Mouse (Mus musculus) gastrocnemius, postnatal 4 days (tissue): Measurements from ENCODE around the gene Stpg1. TPM values are rescaled to one million over a fixed set of nuclear protein-coding genes. Genes with fewer than 3 reads are reported as not detected.

Source experiments
- DNase-seq, 2 experiments: peaks; one replicate each; pipeline ENCODE4 v3.0.0; 2021 to 2022; ENCODE audit warnings: low spot score in 2 of 2, mixed read lengths in 2 of 2
- long read RNA-seq, 2 experiments: library from polyadenylated mRNA; stranded (forward); transcript quantifications; one replicate each; pipeline ENCODE4 v2.0.0; 2021
- total RNA-seq, 2 experiments: library from RNA; stranded (reverse); gene quantifications; 2 replicates each; pipeline ENCODE4 v1.2.3; 2021

Stpg1 gene
- not detected for total RNA-seq
- long read RNA-seq, experiment 1: 0 reads
- long read RNA-seq, experiment 2: 0 reads

DNA sequence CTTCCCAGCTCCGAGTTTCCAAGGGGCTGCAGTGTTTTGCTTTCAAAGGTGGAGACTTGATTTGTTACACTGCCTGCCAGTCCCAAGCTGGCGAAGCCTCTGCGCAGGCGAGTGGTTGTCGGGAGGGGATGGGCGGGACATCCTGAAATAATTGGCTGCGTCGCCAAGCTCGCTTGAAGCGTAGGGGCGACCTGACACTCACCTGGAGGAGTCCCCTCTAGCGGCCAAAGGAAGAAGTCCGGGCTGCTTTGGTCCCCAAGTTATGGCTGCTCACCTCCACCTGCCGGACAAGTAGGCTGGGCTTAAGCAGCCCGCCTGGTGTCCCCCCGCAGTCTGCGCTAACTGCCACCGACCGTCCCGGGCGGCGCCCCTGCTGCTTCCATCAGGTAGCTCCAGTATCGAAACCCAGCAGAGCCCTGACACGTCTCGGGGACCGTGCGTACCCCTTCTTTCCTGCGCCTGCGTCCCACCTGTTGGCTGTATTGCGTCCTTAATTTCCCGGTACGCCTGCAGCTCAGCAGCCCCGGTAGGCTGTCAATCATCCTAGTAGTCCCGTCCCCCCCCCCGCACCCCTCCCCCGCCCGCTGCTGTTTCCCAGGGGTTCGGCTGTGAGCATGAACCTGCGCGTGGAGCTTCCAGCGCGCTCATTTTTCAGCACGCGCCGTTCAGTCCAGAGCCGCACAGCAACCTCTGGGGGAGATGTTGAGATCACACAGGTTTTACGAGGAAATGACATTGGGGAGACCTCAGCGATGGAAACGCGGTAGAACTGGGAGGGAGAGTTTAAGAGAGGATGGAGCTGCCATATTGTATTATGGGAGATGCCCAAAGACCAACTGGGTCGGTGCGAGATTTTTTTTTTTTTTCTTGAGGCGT lies at the start of gene Stpg1, which contains the start of gene Nipal3:
Gene Stpg1, plus strand, starts transcription at position 270 of the 876 bp plus-strand sequence.
Gene Nipal3, minus strand, starts transcription at position 518 of the 876 bp plus-strand sequence.
- DNase-seq: peak; percentile 43 to 79

DNA sequence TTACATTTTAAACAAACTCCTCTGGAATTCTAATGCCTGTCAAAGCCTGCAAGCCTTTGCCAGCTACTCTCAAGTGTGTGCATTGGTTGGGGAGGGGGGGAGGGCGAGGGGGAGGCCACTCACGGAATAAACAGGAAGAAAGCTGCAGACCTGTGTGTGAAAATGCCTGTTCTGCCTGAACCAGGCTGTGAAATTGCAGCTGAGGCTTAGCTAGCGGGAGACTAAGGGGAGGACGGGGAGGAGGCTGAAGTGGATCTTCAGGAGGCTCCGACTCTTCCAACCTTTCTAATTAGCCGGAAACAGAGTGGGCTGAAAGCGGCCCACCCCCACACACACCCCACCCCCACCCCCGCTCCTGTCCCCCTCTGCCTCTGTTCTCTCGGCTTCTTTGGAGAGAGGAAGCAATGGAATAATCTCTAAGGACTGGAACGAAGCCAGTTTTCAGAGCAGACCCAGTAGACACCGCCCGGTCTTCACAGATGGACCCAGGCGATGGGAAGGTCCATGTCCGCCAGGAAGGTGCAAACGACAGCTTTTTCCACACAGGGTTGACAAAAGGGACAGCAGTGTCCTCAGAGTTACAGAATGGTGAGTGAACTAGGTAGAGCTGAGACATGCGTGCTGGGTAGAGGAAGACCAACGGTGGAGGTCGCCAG lies 43.1 kb upstream of the Stpg1 start:
- no peak for DNase-seq

DNA sequence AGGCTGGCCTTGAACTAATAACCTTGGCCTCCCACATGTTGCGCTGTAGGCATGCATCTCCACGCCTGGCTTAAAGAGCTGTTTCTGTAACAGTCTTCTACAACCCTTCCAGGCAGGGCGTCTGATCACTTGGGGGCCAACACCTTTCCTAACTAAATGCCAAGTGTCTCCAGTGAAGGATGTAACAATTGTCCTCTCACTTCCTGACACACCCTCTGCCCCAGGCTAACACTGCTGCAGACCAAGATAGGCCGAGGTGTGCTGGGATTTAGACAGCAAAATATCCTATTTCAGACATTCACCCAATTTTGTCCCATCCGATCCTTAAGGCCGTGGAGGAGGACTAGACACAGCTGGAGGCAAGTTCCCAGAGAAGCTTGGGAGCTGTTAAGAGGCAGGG lies 41.4 kb upstream of the Stpg1 start:
- no peak for DNase-seq

DNA sequence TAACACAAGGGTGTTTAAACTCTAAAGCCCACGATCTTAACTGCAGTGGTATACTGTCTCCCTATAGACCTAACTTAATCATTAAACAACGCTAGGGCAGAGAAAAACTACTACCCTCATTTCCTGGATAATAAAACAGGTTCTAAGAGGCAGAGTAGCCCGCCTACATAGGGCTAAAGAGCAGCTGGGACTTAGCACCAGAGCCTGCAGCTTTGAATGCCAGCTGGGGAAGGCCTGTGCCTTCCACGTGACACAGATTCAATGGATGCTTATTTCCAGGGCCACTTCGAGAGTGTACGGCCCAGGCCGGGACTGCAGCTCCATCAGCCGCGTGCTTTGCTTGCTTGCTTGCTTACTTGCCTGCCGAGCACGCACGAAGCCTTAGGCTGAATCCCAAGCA lies 41.0 kb upstream of the Stpg1 start:
- no peak for DNase-seq

DNA sequence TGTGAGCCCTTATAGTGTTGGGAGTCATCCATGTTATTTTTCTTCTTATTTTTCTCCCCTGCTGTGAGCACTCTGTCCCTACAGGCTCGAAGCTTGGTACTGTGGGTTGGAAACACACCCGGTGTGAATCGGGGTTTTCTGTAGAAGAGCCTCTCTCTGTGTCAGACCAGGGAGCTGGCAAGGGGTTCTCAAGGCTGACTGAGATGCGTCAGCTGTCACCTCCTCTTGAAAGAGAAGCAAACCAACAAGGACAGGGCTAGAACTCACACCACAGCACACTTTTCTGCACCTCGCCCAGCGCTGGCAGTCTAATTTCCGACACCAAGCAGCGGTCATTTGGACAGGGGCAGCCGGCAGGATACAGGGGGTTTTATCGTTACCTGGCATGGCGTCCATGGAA lies 31.2 kb upstream of the Stpg1 start:
- no peak for DNase-seq

DNA sequence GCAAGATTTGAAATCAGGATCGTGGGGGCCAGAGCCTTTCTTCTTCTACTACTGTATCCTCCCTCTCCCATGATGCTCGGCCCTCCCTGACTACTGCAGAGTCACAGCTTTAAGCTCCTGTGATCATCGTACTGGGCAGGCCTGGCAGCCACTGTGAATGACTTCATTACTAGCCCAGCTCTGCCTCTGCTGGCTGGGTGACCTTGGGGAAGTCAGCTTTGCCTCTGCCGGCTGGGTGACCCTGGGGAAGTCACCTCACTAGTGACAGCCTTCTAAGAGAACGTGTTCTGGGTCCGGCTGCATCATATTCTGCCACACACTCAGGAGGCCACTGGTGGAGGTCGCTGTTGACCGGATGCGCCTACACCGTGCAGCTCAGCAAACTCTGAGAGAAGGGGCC lies 16.7 kb upstream of the Stpg1 start:
- no peak for DNase-seq

DNA sequence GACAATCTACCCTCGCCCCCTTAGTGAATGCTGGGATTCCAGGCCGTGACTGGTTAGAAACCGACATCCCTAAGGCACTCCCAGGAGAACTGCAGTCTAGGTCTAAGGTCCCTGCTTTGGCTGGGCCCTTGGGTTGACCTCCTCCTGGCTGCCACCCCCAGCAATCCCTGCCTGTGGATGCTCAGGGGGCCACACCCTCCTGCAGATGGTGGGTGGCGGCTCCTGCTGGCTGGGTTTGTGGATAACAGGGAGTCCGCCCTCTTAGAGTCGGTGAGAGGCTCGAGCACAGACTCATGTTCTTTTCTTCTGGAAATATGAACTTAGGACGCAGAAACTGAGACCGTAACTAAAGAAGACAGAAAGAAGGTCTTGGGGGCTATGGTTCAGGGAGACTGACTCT lies 14.2 kb upstream of the Stpg1 start:
- DNase-seq: no peak

DNA sequence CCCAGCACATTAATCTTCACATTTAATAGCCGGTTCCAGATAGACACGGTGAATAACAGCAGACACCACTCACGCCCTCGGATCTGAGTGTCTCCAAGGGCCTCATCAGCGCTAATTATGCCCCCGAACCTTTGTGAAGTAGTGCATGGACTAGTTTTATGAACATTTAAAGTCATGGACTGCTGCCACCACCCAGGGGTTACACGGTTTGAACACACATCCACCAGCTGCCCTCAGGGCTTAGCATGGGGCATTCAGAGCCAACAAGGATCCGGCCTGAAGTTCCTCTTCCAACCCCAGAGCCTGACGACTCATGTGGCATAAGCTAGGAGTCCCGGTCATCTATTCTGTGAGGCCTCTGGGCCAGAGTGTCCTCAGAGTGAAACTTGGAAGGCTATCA lies 9.5 kb upstream of the Stpg1 start:
- no peak for DNase-seq

DNA sequence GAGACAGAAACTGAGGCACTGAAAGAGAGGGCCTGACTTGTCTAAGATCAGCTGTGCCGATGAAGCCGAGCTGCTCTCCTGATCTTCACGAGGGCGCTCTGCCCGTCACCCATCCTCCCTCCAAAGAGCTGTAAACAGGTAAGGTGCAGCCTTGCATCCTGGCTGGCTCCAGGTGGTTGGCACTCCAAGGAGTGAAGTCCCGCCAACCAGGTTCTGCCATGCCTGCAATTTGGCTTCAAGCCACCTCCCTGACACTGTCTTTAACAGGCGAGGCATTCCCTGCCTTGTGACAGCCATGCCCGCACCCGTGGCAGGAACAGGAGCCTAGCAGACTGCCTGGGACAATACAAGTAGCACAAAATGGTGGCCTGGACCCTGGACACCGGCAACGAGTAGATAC lies 8.2 kb upstream of the Stpg1 start:
- DNase-seq: no peak

DNA sequence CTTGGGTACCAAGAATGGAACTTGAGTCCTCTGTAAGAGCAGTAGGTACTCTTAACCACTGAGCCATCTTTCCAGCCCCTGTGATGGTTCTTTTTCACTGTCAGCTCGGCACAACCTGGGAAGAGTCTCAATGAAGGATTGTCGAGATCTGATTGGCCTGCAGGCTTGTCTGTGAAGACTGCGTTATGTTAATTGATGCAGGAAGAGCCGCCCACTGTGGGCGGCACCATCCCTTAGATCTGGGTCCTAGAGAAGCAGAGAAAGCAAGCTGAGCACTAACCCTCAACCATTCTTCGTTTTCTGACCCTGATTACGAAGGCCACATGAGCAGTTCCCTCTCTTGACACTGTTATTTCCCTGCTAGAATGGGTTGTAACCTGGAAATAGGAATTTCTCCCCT lies 5.3 kb upstream of the Stpg1 start:
- DNase-seq: no peak

DNA sequence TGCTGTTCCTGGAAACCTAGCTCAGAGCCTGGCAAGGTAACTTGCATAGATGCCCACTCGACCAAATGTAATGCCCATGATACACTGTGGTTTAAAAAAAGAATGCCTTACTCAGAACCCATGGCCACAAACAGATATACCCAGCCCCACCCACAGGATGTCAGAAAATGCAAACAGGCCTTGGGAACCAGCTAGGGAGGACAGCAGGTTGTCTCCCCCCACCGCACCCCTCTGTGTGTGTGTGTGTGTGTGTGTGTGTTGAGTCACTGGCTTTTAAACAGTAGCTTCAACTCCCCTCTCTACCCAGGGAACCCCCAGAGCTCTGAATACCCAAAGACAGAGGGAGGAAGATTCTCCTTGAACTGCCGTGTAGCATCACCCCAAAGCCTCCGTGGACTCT lies 1.3 kb upstream of the Stpg1 start:
- DNase-seq: no peak

DNA sequence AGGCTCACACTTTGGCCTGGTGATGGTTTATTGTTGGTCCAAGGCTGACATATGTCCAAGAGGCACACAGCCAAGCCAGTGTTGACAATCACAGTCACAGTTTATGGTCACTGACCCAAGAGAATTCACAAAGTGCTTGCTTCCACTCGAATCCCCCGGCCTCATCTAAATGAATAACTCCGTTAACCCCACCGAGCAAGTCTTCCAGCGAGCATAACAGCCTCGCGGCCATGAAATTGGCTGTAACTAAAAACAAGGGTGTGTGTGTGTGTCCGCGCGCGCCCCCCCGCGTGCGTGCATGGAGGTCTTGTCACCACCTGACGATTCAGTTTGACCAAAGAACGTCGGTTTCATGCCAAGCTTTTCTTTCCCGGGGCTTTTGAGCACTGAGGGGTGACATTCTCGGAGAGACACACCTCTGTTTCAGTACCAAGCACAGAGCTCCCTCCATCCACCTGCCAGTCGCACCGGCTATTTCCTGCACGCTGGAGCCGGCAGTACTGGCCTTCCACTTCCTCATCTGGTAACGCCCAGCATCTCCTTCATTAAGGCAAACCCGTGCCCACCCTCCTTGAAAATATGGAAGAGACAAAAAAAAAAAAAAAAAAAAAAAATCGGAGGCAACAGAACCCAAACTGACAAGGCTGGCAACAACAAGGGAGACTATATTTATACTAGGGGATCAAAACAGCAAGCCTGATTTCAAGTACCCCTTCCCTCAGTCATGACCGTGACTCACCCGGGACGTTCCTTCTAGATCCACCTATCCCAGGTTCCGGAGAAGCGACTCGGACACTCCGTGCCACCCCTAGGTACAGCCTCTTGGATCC lies 684 bp upstream of the Stpg1 start:
- DNase-seq: no peak

DNA sequence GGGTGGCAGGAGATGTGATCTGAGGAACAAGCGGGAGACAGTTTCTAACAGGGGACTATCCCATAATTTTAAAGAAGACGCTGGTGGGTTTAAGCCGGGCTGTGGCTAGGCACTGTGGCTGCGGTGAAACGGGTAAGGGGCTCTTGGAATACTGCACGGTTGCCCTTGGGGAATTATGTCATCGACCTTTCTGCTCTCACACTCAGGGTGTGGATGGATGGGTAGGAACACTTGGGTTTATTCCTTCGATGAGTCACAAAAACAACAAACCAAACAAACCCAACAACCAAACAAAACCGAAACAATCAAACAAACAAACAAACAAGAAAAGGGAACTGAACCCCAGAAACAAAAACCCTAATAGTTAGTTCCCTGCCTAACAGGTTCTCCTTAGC lies 804 bp downstream of the Stpg1 start:
- DNase-seq: no peak

DNA sequence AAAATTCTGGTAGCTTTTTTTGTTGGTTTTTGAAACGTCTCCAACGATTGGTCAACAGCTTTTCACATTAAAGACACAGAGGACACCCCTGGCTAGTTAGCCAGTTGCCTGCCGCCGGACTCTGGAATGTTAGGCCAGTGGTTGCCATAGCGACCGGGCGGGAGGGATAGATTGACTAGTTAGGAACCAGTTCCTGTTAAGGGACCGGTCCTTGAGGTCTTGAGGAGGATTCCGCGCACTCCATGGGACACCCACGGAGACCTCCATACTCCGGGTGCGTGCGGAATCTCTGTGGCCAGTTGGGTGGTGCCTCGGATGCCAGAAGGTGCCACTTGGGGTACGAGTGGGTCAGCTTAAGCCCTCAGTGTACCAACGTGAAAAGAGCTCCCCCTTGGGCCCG lies 1.2 kb downstream of the Stpg1 start:
- peak in 1 of 2 experiments; percentile 37 for DNase-seq

DNA sequence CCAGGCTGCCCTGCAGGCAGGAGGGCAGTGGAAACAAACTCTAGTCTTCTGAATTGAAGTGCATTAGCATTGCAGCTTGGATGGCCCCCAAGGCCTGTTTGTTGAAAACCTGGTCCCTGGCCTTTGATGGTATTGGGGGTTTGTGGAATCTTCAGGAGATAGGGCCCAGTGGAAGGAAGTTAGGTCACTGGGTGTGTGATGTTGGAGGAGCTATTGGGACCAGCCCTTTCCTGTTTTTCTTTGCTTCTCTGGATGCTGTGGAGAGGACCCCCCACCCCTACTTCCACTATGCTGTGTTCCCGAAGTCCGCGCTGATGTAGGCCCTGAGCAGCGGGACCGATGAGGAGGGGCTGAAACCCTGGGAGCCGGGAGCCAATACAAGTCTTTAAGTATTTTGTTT lies 3.5 kb downstream of the Stpg1 start:
- DNase-seq: no peak

DNA sequence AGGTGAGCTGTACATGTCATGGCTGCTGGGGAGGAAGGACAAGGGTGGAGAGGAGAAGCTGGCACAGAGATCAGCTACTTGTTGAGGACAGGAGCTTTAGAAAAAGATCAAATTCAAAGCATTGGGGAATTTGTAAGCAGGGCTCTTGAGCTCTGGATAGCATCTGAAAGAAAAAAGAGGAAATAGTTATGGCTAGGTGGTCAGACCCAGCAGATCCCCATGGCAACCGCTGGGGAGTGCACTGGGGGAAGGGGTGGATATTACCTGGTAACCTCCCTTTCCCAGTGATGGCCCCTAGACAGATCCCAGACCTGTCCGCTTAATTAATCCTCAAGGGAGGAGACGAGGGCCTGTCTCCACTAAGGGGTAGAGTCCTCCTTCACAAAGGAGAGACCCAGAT lies 5.2 kb downstream of the Stpg1 start:
- DNase-seq: no peak

DNA sequence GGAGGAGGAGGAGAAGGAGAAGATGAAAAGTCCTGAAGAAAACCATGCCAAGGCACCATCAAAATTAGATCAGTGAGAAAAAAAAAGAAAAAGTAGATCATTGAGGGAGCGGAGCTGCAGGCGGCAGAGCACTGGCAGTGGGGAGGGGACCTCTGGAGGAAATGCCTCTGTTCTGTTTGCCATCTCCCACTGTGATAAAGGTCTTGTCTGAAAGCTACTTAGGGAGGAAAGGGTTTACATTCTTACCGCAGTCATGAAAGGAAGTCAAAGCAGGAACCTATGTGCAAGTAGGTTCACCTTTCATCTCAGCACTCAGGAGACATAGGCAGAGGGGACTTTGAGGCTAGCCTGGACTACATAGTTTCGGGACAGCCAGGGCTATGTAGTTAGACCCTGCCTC lies 7.0 kb downstream of the Stpg1 start:
- DNase-seq: no peak

DNA sequence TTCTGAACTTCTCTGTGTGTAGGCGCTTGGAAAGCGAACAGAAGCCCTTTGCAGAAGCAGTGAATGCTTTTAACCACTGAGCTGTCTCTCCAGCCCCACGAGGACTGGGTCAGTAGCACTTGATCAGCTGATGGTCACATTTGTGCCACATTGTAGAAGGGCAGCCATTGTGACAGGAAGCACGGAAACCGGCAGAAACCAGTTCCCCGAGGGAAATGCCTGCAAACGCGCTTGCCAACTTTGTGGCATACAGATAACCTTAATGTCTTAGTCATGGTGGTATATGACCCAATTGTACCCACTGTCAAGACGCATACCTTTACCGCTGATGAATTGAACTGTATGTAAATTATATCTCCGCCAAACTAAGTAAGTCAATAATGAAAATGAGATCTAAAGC lies 11.2 kb downstream of the Stpg1 start:
- DNase-seq: no peak

DNA sequence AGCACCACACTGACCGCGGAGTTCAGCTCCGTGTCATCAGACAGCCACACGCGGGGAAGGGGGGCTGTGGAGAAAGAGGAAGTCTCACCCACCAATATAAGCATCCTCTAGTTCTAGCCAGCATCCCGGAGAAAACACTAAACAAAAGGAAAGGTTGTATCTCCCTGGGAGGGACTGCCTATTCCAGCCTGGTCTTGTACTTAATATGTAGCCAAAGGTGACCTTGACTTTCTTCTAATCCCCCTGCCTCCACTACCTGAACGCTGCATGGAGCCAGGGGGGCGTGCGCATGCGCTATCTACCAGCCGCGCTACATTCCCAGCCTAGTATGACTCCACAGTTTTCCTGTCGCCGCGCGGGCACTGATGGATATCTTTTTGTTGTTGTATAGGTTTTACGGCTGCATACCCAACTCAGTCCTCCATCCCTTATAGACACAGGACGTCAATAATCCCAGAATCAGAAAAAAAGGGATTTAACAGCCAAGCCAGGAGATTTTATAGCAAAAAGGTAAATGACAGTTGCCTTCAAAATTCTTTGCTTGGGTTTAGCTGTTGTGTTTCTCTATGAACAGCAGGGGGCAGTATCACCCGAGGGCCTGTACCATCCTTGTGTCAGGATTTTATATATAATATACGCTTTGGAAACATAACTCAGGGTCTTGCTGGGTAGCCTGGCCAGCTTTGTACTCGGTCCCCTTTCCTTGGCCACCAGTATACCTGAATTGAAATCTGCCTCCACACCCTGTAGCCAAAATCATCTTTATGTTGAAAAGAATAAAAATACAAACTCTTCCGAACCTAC lies 13.2 kb downstream of the Stpg1 start:
- DNase-seq: no peak

DNA sequence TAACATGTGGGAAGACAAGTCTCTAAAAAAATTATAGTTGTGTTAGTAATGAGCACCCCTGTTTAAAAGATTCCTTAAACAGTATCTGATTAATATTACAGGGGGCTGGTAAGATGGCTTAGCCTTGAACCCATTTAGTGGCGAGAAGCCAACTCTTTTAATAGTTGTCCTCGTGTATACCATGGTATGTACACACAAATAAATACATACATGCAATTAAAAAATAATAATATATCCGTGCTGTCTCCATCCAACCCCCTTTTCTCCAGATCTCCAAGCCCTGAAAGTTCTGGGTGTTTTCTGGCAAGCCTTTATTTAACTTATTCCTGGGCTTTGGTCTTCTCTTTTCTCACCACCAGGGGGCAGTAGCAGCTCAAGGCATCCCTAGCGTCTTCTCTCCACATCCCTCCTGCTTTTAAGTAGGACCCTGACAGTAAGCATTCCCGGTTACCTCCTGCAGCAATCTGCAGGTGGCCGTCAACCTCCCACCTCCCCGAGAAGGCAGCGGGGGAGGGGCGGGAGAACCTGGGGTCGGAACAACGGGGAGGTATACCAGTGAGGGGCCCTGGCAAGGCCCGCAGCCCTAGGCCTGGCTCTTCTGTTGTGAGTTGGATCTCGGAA lies 13.9 kb downstream of the Stpg1 start:
- peak; percentile 47 to 67 for DNase-seq
